Mouse (Mus musculus): ENCODE measurements at regions not wholly inside any gene's neighbourhood (a gene's known extent, or its start where the extent isn't known, plus 50 kb on each side); places are given as distances from the start of the nearest gene placed in this dataset.

GRCm38 (mm10) chr13:40480830-40481229 lies 119.6 kb upstream of the Ofcc1 start:
- no peak for DNase-seq (ENCODE audit: low read depth, low spot score)

- no peak for DNase-seq (ENCODE audit: low read depth, low spot score)
Measured at GRCm38 (mm10) chr13:40472683-40473082, 111.4 kb upstream of the Ofcc1 start.

- DNase-seq (ENCODE audit: low read depth, low spot score), result no peak
Measured at GRCm38 (mm10) chr13:40469162-40469561, 107.9 kb upstream of the Ofcc1 start.

GRCm38 (mm10) chr13:40453360-40453759 lies 92.1 kb upstream of the Ofcc1 start:
- no peak for DNase-seq (ENCODE audit: low read depth, low spot score)

GRCm38 (mm10) chr13:40429831-40430230 lies 68.6 kb upstream of the Ofcc1 start:
- DNase-seq (ENCODE audit: low read depth, low spot score), result no peak

GRCm38 (mm10) chr13:40423051-40423450 lies 61.8 kb upstream of the Ofcc1 start:
- DNase-seq (ENCODE audit: low read depth, low spot score), result no peak

- no peak for DNase-seq (ENCODE audit: low read depth, low spot score)
Measured at GRCm38 (mm10) chr13:40417856-40418255, 56.6 kb upstream of the Ofcc1 start.

- no peak for DNase-seq (ENCODE audit: low read depth, low spot score)
Measured at GRCm38 (mm10) chr13:40413074-40413473, 51.8 kb upstream of the Ofcc1 start.
